Mouse (Mus musculus) midbrain, embryonic 11.5 days (tissue): ENCODE measurements at regions not wholly inside any gene's neighbourhood (a gene's known extent, or its start where the extent isn't known, plus 50 kb on each side); places are given as distances from the start of the nearest gene placed in this dataset.
"Not testable (repeated sequence)": the region's sequence is repeated elsewhere in the genome, so short reads cannot be mapped to it uniquely, and the experiment has no call there.

Experiments
- ATAC-seq: fragments of 200-750 bp; cut with Nextera tagmentation; 2 replicates; pipeline ENCODE4 v1.8.0; 2017; ENCODE audit warnings: moderate TSS enrichment, moderate library complexity; ENCODE audit not compliant: low FRiP score
- DNase-seq: peaks from one replicate; pipeline ENCODE4 v3.0.0; 2015; ENCODE audit warnings: low spot score; ENCODE audit errors: missing footprints
- H3K27ac ChIP-seq: fragments of 300-500 bp; sonication (generic); 2 replicates; pipeline ENCODE4 v1.5.1; 2014; ENCODE audit warnings: low read depth, low read length
- H3K27me3 ChIP-seq: fragments of 300-500 bp; sonication (generic); 2 replicates; pipeline ENCODE4 v1.6.1; 2014; ENCODE audit warnings: mild to moderate bottlenecking, low read length, moderate library complexity, mixed read lengths; ENCODE audit not compliant: control insufficient read depth, insufficient read depth
- H3K36me3 ChIP-seq: fragments of 300-500 bp; sonication (generic); 2 replicates; pipeline ENCODE4 v1.6.1; 2014; ENCODE audit warnings: mild to moderate bottlenecking, low read length, moderate library complexity, mixed read lengths; ENCODE audit not compliant: control insufficient read depth, insufficient read depth
- H3K4me1 ChIP-seq: fragments of 300-500 bp; sonication (generic); 2 replicates; pipeline ENCODE4 v1.6.1; 2014; ENCODE audit warnings: low read length; ENCODE audit not compliant: control insufficient read depth, insufficient read depth
- H3K4me2 ChIP-seq: fragments of 300-500 bp; sonication (generic); 2 replicates; pipeline ENCODE4 v1.6.1; 2014; ENCODE audit warnings: mild to moderate bottlenecking, moderate library complexity
- H3K4me3 ChIP-seq: fragments of 300-500 bp; sonication (generic); 2 replicates; pipeline ENCODE4 v1.5.1; 2014; ENCODE audit warnings: low read depth, low read length
- H3K9ac ChIP-seq: fragments of 300-500 bp; sonication (generic); 2 replicates; pipeline ENCODE4 v1.6.1; 2014; ENCODE audit warnings: low read length
- H3K9me3 ChIP-seq: fragments of 300-500 bp; sonication (generic); 2 replicates; pipeline ENCODE4 v1.6.1; 2016; ENCODE audit warnings: low read length; ENCODE audit not compliant: control insufficient read depth
- WGBS: fragments of 180-500 bp; shearing (Covaris S2); extraction: QIAGEN DNeasy Blood & Tissue Kit; methylation state at CpG from one replicate; pipeline ENCODE4 v1.1.7; 2014; 5-methylcytosine and 5-hydroxymethylcytosine counted together

DNA sequence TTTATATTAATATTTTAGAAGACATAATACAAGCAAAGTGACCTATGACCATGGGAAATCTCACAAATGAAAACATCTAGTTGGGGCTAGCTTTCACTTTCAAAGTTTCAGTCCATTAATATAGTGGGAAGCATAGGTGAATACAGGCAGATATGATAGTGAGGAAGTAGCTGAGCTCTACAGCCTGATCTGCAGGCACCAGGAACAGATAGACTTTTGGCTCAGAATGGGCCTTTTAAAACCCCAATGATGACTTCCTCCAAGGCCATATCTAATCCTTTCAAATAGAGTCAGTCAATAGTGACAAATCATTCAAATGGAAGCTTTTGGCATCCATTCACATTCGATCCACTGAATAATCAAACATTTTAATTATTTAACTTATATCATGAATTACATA is 581.6 kb upstream of the Pcdh17 start:
- no peak overlapping the region for H3K9ac ChIP-seq
- no peaks in the 10 kb centered on the region for H3K4me1 ChIP-seq
- DNase-seq, result no peak
- H3K36me3 ChIP-seq, result no peaks in the 10 kb centered on the region
- no peak for ATAC-seq
- no peaks in the 10 kb centered on the region for H3K9me3 ChIP-seq
- no peaks in the 10 kb centered on the region for H3K27me3 ChIP-seq
- no peak overlapping the region for H3K4me3 ChIP-seq
- WGBS, result 91% methylated on average over 1 of the region's 1 CpGs
- no peak overlapping the region for H3K27ac ChIP-seq
- H3K4me2 ChIP-seq, result no peak overlapping the region

- DNase-seq (no peak), ATAC-seq (no peak)
- no peaks in the 10 kb centered on the region for H3K27me3 ChIP-seq
- no peak overlapping the region for H3K27ac ChIP-seq
- no peak overlapping the region for H3K9ac ChIP-seq
- H3K4me3 ChIP-seq, result no peak overlapping the region
- no peaks in the 10 kb centered on the region for H3K36me3 ChIP-seq
- no peak overlapping the region for H3K4me2 ChIP-seq
- no peaks in the 10 kb centered on the region for H3K4me1 ChIP-seq
- no peaks in the 10 kb centered on the region for H3K9me3 ChIP-seq
- WGBS, result 93% methylated on average over 2 of the region's 2 CpGs
Measured at GRCm38 (mm10) chr14:83862653-83863052, 580.7 kb upstream of the Pcdh17 start.

- WGBS, result 24% methylated on average over 2 of the region's 2 CpGs
- no peaks in the 10 kb centered on the region for H3K27me3 ChIP-seq
- no peak overlapping the region for H3K4me2 ChIP-seq
- H3K36me3 ChIP-seq, result no peaks in the 10 kb centered on the region
- H3K27ac ChIP-seq, result no peak overlapping the region
- DNase-seq (no peak), ATAC-seq (no peak)
- H3K9ac ChIP-seq, result no peak overlapping the region
- no peaks in the 10 kb centered on the region for H3K4me1 ChIP-seq
- no peaks in the 10 kb centered on the region for H3K9me3 ChIP-seq
- H3K4me3 ChIP-seq, result no peak overlapping the region
Measured at GRCm38 (mm10) chr14:83886393-83886792, 557.0 kb upstream of the Pcdh17 start.

DNA sequence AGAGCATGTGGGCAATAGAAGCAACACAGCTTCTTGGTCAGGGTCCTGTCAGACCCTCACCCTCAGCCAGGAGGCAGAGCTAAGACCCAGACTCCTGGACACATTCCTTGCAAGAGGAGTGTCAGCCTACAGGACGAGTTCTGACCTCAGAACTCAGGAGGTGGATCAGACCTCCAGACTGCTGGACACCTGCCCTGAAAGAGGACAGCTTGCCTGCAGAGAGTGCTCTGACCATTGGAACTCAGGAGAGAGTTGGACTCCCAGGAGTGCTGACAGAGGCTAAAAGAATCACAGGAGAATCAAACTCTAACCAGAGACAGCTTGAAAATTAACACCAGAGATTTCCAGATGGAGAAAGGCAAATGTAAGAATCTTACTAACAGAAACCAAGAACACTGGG is 542.7 kb upstream of the Pcdh17 start:
- not testable (repeated sequence) for ATAC-seq

GRCm38 (mm10) chr14:83943101-83943500 is 500.3 kb upstream of the Pcdh17 start:
- H3K4me1 ChIP-seq, result no peaks in the 10 kb centered on the region
- no peak for ATAC-seq
- H3K36me3 ChIP-seq, result no peaks in the 10 kb centered on the region
- DNase-seq, result no peak
- H3K27me3 ChIP-seq, result no peaks in the 10 kb centered on the region
- H3K9ac ChIP-seq, result no peak overlapping the region
- WGBS, result 82% methylated on average over 3 of the region's 3 CpGs
- no peak overlapping the region for H3K27ac ChIP-seq
- H3K4me3 ChIP-seq, result no peak overlapping the region
- no peak overlapping the region for H3K4me2 ChIP-seq
- no peaks in the 10 kb centered on the region for H3K9me3 ChIP-seq

More for the DNA sequence above, 542.7 kb upstream of the Pcdh17 start:
- H3K4me1 ChIP-seq, H3K9me3 ChIP-seq, H3K4me2 ChIP-seq, H3K36me3 ChIP-seq, DNase-seq, H3K9ac ChIP-seq, H3K4me3 ChIP-seq, H3K27me3 ChIP-seq, H3K27ac ChIP-seq: not testable (repeated sequence)
- 58% methylated on average over 1 of the region's 1 CpGs for WGBS

DNA sequence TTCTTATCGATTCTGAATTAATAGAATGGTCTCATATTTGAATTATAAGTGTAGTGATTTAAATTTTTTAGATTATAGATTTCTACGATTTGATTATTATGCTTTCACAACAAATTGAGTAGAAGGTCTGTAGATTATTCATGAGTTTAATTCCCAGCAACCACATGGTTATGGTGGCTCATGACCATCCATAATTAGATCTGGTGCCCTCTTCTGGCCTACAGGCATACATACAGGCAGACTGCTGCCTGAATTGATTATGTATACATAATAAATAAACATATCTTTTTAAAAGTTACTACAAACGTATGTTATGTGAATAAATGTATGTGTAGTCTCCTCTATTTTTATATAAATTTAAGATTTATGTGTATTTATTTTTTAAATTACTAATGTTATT is 499.2 kb upstream of the Pcdh17 start:
- H3K9ac ChIP-seq, result no peak overlapping the region
- H3K4me3 ChIP-seq, result no peak overlapping the region
- ATAC-seq (peak; percentile 52; the same call in 1 of the 2 replicates), DNase-seq (no peak)
- WGBS, result 72% methylated on average over 3 of the region's 3 CpGs
- H3K4me2 ChIP-seq, result no peak overlapping the region
- no peaks in the 10 kb centered on the region for H3K9me3 ChIP-seq
- no peaks in the 10 kb centered on the region for H3K4me1 ChIP-seq
- no peaks in the 10 kb centered on the region for H3K36me3 ChIP-seq
- H3K27ac ChIP-seq, result no peak overlapping the region
- H3K27me3 ChIP-seq, result no peaks in the 10 kb centered on the region

DNA sequence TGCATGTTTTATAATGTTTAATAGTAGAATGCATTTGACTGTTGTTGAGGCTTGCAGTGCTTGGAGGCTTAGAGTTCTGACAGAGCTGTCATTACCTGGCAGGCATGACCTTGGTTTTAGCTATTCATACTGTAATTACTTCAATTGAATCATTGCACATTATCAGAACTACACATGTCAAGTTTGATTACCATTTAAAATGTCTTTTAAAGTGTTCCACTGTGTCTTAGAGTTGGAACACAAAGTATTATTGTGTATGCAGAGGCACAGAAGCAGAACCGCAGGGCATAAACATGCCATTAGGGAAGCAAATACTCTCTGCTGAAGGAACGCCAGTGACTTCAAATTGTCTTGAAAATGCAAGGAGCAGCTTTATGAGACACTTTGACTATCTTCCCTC is 493.7 kb upstream of the Pcdh17 start:
- Histone ChIP-seq H3K27me3 (no peaks in the 10 kb centered on the region), H3K4me1 (no peaks in the 10 kb centered on the region), H3K9ac (no peak overlapping the region), H3K4me3 (no peak overlapping the region), H3K4me2 (no peak overlapping the region), H3K9me3 (no peaks in the 10 kb centered on the region), H3K36me3 (no peaks in the 10 kb centered on the region), H3K27ac (no peak overlapping the region)
- no peak for DNase-seq
- 82% methylated on average over 2 of the region's 2 CpGs for WGBS
- no peak for ATAC-seq

DNA sequence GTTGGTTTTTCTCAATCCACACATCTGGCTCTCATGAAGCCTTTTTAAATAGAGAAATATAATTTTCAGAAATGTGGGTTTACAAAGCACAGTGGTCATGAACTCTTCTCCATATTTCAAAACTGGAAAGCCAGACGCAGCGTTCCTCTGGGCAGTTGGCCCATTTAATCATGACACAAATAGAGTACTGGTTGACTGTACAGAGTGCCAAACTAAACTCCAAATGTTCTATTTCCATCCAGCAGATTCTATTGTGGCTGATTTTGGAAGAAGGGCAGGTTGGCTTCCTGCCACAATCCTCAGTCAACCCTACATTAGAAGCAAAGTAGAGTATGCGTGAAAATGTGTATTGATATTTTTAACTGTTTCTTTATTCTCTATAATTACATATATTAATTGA is 484.3 kb upstream of the Pcdh17 start:
- DNase-seq, result no peak
- no peaks in the 10 kb centered on the region for H3K36me3 ChIP-seq
- no peak overlapping the region for H3K4me3 ChIP-seq
- 92% methylated on average over 3 of the region's 3 CpGs for WGBS
- no peak for ATAC-seq
- H3K9me3 ChIP-seq, result no peaks in the 10 kb centered on the region
- H3K4me2 ChIP-seq, result no peak overlapping the region
- no peaks in the 10 kb centered on the region for H3K4me1 ChIP-seq
- no peaks in the 10 kb centered on the region for H3K27me3 ChIP-seq
- no peak overlapping the region for H3K9ac ChIP-seq
- H3K27ac ChIP-seq, result no peak overlapping the region

GRCm38 (mm10) chr14:83983566-83983965 is 459.8 kb upstream of the Pcdh17 start:
- no peak overlapping the region for H3K27ac ChIP-seq
- no peaks in the 10 kb centered on the region for H3K27me3 ChIP-seq
- no peaks in the 10 kb centered on the region for H3K36me3 ChIP-seq
- H3K9me3 ChIP-seq, result no peaks in the 10 kb centered on the region
- DNase-seq (peak; percentile 35), ATAC-seq (0 out of 2 replicates have a peak, but pooled peaks have one; percentile 40)
- WGBS, result 91% methylated on average over 3 of the region's 3 CpGs
- H3K4me3 ChIP-seq, result no peak overlapping the region
- no peak overlapping the region for H3K9ac ChIP-seq
- no peak overlapping the region for H3K4me2 ChIP-seq
- no peaks in the 10 kb centered on the region for H3K4me1 ChIP-seq
